Mouse (Mus musculus) neutrophil, adult 5-6 weeks (primary cell): ENCODE data around the gene Dync1i1. TPM values are rescaled to one million over a fixed set of nuclear protein-coding genes. Genes with fewer than 3 reads are reported as not detected.

ENCODE experiments used
- ATAC-seq: fragments of 151-379, 151-347 bp; 2 replicates; pipeline ENCODE4 v1.8.0; 2017; ENCODE audit warnings: mild to moderate bottlenecking, moderate TSS enrichment; ENCODE audit not compliant: insufficient number of reproducible peaks, poor library complexity, low FRiP score, severe bottlenecking; ENCODE audit errors: extremely low read depth
- total RNA-seq: library from RNA; stranded (forward); fragments of 200-1000 nt; gene quantifications from 2 replicates; pipeline ENCODE4 v1.2.3, GENCODE M21; 2017

Dync1i1 gene
- total RNA-seq, 1 experiment from 2014 or later = not detected

DNA sequence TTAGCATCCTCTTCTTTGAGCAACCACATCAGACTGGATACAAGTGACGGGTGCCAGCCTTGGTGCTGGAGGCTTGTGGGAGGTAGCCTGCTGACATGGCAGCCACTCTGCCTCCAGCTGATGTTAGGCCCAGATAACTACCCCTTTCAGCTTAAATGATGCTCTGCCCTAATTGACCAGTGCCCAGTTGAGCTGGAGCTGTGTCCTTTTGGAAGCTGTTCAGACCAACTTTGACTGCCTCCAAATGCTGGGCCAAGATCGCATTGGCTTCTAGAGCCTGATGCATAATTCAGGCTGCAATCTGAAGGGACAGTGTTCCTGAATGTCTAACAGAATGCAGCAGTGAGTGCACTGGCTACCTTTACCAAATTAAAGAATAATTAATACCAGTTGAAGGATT lies 107.4 kb downstream of the Dync1i1 start:
- no peak for ATAC-seq

DNA sequence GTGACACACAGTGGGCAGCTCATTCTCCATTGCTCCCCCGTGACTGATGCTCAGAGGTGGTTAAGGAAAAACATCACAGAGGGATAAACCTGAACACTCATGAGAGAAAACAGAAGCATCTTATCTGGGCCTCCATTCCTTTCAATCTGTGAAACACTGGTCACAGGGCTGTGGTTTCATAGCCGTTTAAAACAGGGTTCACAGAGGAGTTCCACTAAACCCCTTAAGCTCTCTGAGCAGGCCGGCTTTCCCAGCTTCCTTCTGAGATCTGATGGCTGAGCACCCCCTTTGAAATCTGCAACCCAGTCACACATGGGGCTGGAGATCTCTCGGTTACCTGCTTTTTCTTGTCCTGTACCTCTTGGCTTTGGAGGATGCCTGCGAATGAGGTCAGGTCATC lies 117.0 kb downstream of the Dync1i1 start:
- ATAC-seq = no peak

DNA sequence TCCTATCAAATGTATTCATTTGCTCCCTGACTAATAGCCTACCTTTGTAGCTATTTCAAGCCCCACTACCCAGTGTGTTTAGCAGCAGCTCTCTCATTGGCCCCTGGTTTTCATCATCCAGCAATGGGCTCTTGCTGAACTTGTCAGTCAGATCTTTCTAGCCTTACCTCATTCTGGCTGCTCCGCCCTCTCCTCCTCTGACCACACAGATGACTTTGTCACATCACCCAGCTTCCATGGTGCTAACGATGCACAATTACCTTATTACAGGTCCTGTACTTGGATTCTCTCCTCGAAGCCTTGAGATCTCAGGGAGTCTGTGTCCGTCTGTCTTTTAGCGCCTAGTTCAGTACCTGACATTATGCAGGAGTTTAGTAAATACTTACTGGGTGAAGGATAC lies 120.7 kb downstream of the Dync1i1 start:
- ATAC-seq = no peak

DNA sequence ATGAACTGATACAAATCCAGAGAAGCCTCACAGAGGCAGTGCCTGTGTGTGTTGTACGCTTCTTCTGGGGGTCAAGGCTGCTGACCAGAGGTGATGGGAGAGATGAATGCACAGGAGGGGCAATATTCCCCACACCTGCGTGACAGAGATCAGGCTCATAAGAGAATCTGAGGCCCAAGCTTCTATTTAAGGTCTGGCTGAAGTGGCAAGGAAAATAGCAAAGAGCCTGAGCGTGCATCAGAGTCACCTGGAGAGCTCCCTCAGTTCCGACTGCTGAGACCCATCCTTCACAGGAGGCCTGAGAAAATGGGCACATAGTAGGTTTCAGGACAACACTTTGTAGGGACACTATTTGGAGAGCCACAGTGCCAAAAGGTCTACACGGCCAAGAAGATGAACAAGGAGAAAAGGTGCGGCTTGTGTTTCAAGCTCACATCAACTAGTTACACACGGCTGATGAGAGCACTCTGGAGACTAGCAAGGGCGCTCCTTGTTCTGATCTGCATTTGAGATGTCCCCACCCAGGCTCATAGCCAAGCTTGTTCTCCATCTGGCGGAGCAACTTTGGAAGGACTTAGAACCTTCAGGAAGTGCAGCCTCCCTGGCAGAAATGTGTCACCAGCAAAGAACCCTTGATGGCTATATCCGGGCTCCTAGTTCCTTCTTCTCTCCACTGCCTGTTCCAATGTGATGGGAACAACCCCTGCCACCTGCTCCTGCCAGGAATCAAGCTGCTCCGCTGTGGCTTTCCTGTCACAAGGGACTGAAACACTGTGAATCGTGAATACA lies 128.8 kb downstream of the Dync1i1 start:
- no peak for ATAC-seq

DNA sequence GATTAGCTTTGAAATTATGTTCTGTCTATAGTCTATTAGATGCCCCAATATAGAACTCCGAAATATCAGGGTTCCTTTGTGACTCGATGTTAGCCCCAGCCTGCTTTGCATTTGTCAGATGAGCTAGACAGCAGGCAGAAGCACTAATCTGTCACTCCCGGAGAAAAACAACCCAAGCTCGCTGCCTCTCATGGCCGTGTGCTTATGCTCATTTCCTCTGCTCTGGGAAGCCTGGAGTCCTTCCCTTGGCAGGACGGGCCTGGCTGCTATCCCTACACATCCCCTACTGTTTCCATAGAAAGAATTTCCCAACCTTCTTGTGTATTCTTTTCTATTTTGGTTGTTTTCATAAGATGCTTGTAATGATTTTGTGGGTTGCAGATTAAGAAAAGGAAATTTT lies 130.1 kb downstream of the Dync1i1 start:
- ATAC-seq = no peak

DNA sequence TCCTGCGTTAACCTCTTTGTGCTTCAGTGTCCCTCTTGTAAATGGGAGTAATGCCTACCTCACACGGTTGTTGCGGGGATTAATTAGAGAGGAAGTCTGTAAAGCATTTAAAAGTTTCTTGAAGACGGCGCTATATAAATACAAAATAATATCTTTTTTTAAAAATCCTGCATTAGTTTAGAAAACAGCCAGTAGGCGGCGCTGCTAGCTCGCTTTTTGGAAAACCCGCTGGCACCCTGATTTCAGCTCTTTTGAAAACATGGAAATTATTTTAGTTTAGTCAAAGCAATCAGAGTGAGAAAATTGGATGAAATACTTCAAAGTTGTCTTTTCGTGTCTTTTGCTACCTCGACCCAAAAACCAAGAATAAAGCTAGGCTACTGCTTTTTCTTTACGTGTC lies 132.9 kb downstream of the Dync1i1 start:
- ATAC-seq = no peak

DNA sequence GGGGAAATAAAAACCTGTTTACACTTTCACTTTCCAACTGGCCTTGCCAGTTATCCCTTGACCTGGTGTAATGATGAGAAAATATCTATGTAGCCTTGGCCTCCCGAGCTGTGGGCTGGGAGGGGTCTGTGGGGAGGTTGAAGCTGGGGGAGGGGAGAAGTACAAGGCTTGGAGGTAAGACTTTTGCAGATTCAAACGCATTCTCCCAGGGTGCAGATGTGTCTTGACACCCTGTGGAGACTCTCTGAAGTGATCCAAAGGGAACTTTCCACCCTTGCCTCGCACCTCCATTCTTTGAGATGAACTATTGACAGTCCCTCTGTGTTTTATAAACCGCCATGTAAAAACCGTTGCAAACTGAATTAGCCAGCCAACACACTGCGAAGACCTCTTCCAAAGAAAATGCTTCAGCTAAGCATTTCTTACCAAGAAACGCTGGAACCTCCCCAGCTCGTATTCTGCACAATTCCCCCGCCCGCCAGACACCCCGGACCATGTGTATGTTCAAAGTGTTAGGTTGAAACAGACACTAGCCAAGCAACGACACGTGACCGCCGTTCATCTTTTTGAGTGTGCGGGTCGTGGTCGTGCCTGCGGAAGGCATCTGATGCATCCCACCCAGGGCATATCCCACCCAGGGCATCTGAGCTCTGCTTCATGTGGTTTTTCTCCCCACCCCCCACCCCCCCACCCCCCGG lies 133.6 kb downstream of the Dync1i1 start:
- ATAC-seq = no peak

DNA sequence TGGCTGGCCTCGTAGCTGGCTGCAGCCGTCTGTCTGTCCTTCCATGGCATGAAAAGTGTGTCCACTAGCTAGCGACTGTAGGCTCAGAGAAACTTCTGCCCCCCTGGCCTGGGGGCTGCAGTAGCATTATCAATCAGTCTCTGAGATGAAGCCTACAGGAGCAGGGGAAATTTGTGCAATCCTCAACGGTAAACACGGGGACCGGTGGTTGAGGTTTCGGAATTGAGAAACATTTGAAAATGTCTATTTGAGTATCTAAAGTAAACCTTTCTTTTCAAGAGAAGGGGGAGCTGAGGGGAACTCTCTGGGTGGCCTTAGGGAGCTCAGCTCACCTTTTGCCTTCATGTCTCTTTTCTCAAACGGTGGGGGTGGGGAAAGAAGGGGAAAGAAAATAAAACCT lies 134.2 kb downstream of the Dync1i1 start:
- ATAC-seq = no peak

DNA sequence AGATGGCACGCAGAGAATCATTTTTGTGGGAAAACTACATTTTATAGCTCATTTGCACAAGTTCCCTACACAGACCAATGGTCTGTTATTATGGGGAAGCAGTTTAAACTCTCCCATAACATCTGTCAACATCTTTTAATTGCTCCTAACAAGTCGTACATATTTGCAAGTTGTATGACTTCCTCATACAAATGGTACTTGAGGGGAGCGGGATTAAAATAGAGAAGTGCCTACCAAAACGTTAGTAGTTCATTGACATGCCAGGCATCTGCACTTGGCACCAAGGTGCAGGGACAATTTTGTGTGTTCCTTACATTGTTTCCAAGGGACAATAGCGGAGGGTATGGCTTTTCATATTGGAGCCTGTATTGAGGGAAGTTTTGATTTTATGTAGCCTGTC lies 140.7 kb downstream of the Dync1i1 start:
- no peak for ATAC-seq

DNA sequence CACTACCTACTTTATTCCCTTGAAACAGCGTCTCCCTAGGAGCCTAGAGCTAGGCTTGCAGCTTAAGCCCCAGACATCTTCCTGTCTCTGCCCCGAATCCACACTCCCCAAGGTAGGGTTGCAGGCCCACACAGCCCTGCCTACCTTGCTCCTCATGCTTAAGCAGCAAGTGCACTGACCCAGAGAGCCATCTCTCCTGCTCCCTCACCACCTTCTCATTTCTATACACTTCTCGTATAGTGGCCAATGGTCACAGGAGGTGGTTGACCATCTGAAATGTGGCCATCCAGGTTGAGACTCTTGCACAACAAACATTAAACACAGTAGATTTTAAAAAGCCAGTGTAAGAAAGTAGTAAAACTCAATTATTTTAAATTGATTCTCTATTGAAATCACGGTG lies 141.8 kb downstream of the Dync1i1 start:
- no peak for ATAC-seq

DNA sequence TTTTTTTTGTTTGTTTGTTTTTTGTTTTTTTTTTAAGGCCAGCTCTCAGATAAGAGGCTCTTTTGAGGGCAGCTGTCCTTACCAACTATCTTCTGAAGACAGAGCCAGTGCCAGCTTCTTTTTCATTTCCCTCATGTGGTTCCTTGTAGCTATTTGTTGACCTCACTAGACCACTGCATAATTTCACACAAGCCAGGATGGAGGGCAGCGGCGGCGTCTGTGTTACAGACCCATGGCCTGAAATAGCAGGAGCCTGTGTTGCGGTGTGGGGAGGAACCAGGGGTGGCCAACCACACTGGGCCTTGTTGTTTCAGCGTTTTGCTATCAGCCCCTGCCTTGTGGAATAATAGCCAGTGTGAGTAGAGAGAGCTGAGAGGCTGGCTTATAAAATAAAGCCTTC lies 145.6 kb downstream of the Dync1i1 start:
- no peak for ATAC-seq

DNA sequence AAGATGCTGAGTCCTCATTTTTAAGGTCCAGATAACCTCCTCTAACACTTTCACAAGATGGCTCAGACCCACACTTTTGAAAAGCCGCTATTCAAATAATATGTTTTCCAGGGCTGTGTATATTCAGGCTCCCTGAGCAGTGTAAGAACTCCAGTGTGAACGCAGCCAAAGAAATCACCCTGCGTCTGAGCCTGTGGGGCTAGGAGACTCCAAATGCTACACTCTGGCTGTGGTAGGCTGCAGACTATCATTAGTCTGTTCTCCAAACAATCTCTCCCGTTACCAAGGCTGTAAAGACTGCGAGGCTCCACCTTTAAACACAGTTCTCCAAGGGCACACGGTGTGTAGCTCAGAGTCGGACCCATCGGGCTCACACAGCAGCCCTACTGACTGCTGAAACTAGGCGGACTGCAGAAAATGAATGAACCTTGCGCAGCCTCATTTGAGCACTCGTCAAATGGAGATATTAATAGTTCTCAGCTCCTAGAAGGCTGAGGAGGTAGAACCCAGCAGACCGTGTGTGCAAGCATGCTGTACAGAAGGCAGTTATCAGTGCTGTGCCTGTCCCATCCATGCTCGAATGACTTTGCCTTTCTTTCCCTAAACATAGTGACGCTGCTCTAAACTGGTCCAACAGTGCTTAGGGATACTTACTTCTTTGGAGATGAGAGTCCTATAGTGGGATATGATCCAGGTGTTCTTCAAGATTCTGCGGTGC lies 146.3 kb downstream of the Dync1i1 start:
- no peak for ATAC-seq

DNA sequence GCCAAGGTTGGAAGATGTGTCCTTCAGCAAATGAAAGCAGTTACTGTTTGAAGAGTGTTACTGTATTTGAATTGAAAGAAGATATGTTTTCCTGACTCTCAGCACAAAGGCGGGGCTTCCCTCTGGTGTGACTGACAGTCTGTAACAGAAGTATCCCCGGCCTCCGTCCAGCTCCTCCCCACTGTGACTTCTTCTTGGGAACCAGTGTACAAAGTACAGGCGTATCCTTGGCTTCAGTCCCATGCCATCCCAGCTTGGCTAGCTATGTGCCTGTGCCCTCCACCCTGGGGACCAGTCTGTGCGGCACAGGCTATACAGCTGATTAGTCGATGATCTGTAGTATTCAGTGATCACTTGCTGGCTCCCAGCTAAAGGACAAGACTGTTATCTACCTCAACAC lies 163.9 kb downstream of the Dync1i1 start:
- ATAC-seq = no peak

DNA sequence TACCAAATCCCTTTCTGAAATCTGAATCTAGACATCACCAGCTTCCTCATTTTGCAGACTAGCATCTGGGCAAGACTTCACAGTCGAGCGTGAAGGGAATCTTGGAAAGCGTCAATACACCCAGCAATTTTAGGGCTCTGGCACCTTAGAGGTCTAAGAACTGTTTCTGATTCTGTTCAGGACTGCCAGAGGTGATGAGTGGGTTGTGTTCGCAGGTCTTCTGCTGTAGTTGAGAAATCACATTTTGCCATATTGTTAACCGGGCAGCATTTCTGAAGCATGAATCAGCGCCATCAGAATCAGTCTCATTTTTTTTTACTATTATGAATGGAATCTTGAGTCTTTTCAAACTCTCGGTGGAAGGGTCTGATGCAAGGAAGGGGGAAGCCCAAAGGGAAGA lies 185.9 kb downstream of the Dync1i1 start:
- no peak for ATAC-seq

DNA sequence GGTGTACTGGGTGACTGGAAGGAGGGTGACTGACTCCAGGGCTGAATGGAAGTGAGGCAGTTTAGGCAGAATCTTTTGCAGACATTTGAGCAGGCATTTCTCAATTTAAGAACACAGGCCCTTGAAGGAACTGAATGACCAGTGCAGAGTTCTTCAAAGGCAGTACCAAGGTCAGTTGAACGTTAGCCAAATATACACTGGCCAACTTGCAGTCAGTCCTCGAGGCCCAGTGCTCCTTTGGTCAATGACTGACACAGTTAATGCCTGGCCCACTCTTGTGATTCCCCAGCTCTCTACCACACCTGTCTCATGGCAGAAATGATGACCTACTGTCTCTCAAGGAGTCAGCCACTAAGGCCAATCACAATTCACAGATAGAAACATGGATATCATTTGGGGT lies 189.6 kb downstream of the Dync1i1 start:
- no peak for ATAC-seq

DNA sequence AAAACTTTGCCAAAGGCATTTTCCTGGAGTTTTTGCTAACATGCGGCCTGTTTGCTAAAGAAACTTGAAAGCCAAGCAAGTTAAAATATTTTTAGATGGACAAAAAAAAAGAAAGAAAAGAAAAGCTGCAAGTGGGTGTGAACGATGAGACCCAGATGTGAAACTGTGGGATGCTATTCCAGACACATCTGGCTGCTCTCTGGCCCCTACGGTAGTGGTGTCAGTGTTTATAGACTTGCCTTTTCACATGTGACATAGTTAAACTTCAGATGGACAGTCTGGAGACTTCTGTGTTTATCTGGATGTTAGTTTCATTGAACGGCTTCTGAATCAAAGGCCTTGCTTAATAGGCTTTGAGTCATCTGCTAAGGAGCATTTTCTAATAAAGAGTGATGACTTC lies 195.2 kb downstream of the Dync1i1 start:
- no peak for ATAC-seq

DNA sequence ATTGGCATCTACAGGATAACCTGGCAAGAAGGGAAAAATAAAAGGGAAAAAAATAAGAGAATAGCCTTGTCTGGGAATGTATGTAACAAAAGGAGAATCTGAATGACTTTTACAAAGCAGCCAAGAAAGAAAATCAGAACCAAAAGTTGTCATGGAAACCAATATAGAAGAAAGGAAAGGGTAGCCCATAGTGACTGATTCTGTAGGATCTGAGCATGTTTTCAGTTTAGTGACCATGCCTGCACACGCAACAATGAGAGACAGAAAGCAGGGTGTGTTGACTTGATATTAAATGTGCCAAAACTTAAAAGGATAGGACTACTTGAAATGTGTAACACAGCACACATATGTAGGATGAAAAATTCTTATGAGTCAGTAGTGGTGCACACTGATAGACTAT lies 197.2 kb downstream of the Dync1i1 start:
- no peak for ATAC-seq

DNA sequence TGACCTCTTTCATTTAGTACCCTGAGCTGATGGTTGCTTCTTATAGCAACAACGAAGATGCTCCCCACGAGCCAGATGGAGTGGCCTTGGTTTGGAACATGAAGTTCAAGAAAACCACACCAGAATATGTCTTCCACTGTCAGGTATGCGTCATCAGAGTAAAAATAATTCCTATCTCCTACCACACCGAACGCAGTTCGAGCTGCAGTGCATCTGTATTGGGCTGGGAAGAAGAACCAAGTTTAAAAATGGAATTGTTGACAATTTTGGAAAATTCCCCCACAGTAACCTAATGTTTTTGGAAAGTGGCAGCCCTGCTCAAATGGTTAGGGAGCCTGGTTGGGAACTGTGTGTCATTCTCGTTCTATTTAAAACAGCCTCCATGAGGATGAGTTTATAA lies 197.7 kb downstream of the Dync1i1 start:
- no peak for ATAC-seq

DNA sequence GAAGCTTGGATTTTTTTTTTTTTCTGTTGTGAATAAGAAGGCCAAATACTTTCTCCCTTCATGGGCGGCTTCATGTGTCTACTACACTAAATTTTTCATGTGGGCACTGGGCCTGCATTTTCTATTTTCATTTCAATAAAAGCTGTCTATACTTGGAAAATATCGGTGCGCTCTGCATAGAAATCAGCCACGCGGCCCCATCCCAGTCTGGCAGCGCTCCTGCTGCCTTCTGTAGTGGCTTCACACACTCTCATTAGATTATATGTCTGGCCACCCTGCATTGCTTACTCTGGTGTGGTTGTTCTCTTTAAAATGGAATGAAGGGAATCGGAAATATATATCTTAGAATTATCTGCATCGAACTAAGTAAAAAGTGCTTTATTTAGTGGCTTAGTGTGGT lies 204.7 kb downstream of the Dync1i1 start:
- ATAC-seq = no peak
